Mouse (Mus musculus): Measurements from ENCODE around the gene Nrxn3. TPM values are rescaled to one million over a fixed set of nuclear protein-coding genes. Genes with fewer than 3 reads are reported as not detected.

Nrxn3 gene
- polyA plus RNA-seq, 1 experiment, result 1.0 TPM

GRCm38 (mm10) chr12:89724048-89724447 is 1001.4 kb downstream of the Nrxn3 start:
- no peaks in the 10 kb centered on the region; the same call in 1 of the 2 replicates for H3K4me1 ChIP-seq (ENCODE audit: control insufficient read depth, insufficient read depth, low read length)
- no peak overlapping the region for H3K4me3 ChIP-seq (replicated peaks; ENCODE audit: control insufficient read depth, low read depth, low read length)
- no peak overlapping the region for H3K27ac ChIP-seq (ENCODE audit: control insufficient read depth, insufficient read depth, low read depth, low read length, poor library complexity)
- TF ChIP-seq CTCF (IDR thresholded peaks at IDR 0.05; ENCODE audit: control insufficient read depth, insufficient read depth, low read length) (no peak), POLR2A (IDR thresholded peaks at IDR 0.05; ENCODE audit: borderline replicate concordance, control insufficient read depth, low read depth, low read length) (no peak)
- WGBS, result 69% methylated on average over 3 of the region's 3 CpGs

- 65% methylated on average over 1 of the region's 1 CpGs for WGBS
- H3K4me1 ChIP-seq (ENCODE audit: control insufficient read depth, insufficient read depth, low read length), result no peaks in the 10 kb centered on the region
- no peak for TF ChIP-seq POLR2A (IDR thresholded peaks at IDR 0.05; ENCODE audit: borderline replicate concordance, control insufficient read depth, low read depth, low read length)
- TF ChIP-seq CTCF (IDR thresholded peaks at IDR 0.05; ENCODE audit: control insufficient read depth, insufficient read depth, low read length), result no peak
These were observed 1019.6 kb downstream of the Nrxn3 start for GRCm38 (mm10) chr12:89742326-89742725.

GRCm38 (mm10) chr12:89742796-89743195 is 1020.1 kb downstream of the Nrxn3 start:
- 77% methylated on average over 2 of the region's 2 CpGs for WGBS
- TF ChIP-seq CTCF (IDR thresholded peaks at IDR 0.05; ENCODE audit: control insufficient read depth, insufficient read depth, low read length) (no peak), POLR2A (IDR thresholded peaks at IDR 0.05; ENCODE audit: borderline replicate concordance, control insufficient read depth, low read depth, low read length) (no peak)
- no peak overlapping the region for H3K4me3 ChIP-seq (replicated peaks; ENCODE audit: control insufficient read depth, low read depth, low read length)
- no peaks in the 10 kb centered on the region for H3K4me1 ChIP-seq (ENCODE audit: control insufficient read depth, insufficient read depth, low read length)
- no peak overlapping the region for H3K27ac ChIP-seq (ENCODE audit: control insufficient read depth, insufficient read depth, low read depth, low read length, poor library complexity)

More at GRCm38 (mm10) chr12:89742326-89742725, 1019.6 kb downstream of the Nrxn3 start:
- Histone ChIP-seq H3K4me3 (replicated peaks; ENCODE audit: control insufficient read depth, low read depth, low read length) (no peak overlapping the region), H3K27ac (ENCODE audit: control insufficient read depth, insufficient read depth, low read depth, low read length, poor library complexity) (no peak overlapping the region)

GRCm38 (mm10) chr12:89764191-89765082 is 1041.8 kb downstream of the Nrxn3 start:
- H3K4me3 ChIP-seq (replicated peaks; ENCODE audit: control insufficient read depth, low read depth, low read length), result no peak overlapping the region
- WGBS, result 59% methylated on average over 10 of the region's 10 CpGs
- TF ChIP-seq CTCF (IDR thresholded peaks at IDR 0.05; ENCODE audit: control insufficient read depth, insufficient read depth, low read length), result no peak
- no peak for TF ChIP-seq POLR2A (IDR thresholded peaks at IDR 0.05; ENCODE audit: borderline replicate concordance, control insufficient read depth, low read depth, low read length)

GRCm38 (mm10) chr12:89765179-89765578 is 1042.5 kb downstream of the Nrxn3 start:
- TF ChIP-seq CTCF (IDR thresholded peaks at IDR 0.05; ENCODE audit: control insufficient read depth, insufficient read depth, low read length) (no peak), POLR2A (IDR thresholded peaks at IDR 0.05; ENCODE audit: borderline replicate concordance, control insufficient read depth, low read depth, low read length) (no peak)
- 35% methylated on average over 2 of the region's 2 CpGs for WGBS
- Histone ChIP-seq H3K4me3 (replicated peaks; ENCODE audit: control insufficient read depth, low read depth, low read length) (no peak overlapping the region), H3K4me1 (ENCODE audit: control insufficient read depth, insufficient read depth, low read length) (no peaks in the 10 kb centered on the region), H3K27ac (ENCODE audit: control insufficient read depth, insufficient read depth, low read depth, low read length, poor library complexity) (no peak overlapping the region)

More at GRCm38 (mm10) chr12:89764191-89765082, 1041.8 kb downstream of the Nrxn3 start:
- no peak overlapping the region for H3K27ac ChIP-seq (ENCODE audit: control insufficient read depth, insufficient read depth, low read depth, low read length, poor library complexity)
- no peaks in the 10 kb centered on the region for H3K4me1 ChIP-seq (ENCODE audit: control insufficient read depth, insufficient read depth, low read length)

- 69% methylated on average over 3 of the region's 3 CpGs for WGBS
- no peak overlapping the region for H3K27ac ChIP-seq (ENCODE audit: control insufficient read depth, insufficient read depth, low read depth, low read length, poor library complexity)
- no peak overlapping the region for H3K4me3 ChIP-seq (replicated peaks; ENCODE audit: control insufficient read depth, low read depth, low read length)
- TF ChIP-seq CTCF (IDR thresholded peaks at IDR 0.05; ENCODE audit: control insufficient read depth, insufficient read depth, low read length) (no peak), POLR2A (IDR thresholded peaks at IDR 0.05; ENCODE audit: borderline replicate concordance, control insufficient read depth, low read depth, low read length) (no peak)
- H3K4me1 ChIP-seq (ENCODE audit: control insufficient read depth, insufficient read depth, low read length), result no peaks in the 10 kb centered on the region
These were observed 1066.1 kb downstream of the Nrxn3 start for GRCm38 (mm10) chr12:89788794-89789193.

GRCm38 (mm10) chr12:89789981-89790380 is 1067.3 kb downstream of the Nrxn3 start:
- no peak for TF ChIP-seq POLR2A (IDR thresholded peaks at IDR 0.05; ENCODE audit: borderline replicate concordance, control insufficient read depth, low read depth, low read length)
- no peak for TF ChIP-seq CTCF (IDR thresholded peaks at IDR 0.05; ENCODE audit: control insufficient read depth, insufficient read depth, low read length)
- WGBS, result 66% methylated on average over 1 of the region's 1 CpGs
- no peaks in the 10 kb centered on the region for H3K4me1 ChIP-seq (ENCODE audit: control insufficient read depth, insufficient read depth, low read length)

GRCm38 (mm10) chr12:89791829-89792228 is 1069.2 kb downstream of the Nrxn3 start:
- 63% methylated on average over 3 of the region's 3 CpGs for WGBS
- no peak for TF ChIP-seq POLR2A (IDR thresholded peaks at IDR 0.05; ENCODE audit: borderline replicate concordance, control insufficient read depth, low read depth, low read length)
- no peak for TF ChIP-seq CTCF (IDR thresholded peaks at IDR 0.05; ENCODE audit: control insufficient read depth, insufficient read depth, low read length)

More at GRCm38 (mm10) chr12:89789981-89790380, 1067.3 kb downstream of the Nrxn3 start:
- no peak overlapping the region for H3K27ac ChIP-seq (ENCODE audit: control insufficient read depth, insufficient read depth, low read depth, low read length, poor library complexity)
- no peak overlapping the region for H3K4me3 ChIP-seq (replicated peaks; ENCODE audit: control insufficient read depth, low read depth, low read length)

More at GRCm38 (mm10) chr12:89791829-89792228, 1069.2 kb downstream of the Nrxn3 start:
- Histone ChIP-seq H3K4me1 (ENCODE audit: control insufficient read depth, insufficient read depth, low read length) (no peaks in the 10 kb centered on the region), H3K4me3 (replicated peaks; ENCODE audit: control insufficient read depth, low read depth, low read length) (no peak overlapping the region), H3K27ac (ENCODE audit: control insufficient read depth, insufficient read depth, low read depth, low read length, poor library complexity) (no peak overlapping the region)
